ENCODE assay signal across 7 mouse cellular contexts in the genomic region with DNA sequence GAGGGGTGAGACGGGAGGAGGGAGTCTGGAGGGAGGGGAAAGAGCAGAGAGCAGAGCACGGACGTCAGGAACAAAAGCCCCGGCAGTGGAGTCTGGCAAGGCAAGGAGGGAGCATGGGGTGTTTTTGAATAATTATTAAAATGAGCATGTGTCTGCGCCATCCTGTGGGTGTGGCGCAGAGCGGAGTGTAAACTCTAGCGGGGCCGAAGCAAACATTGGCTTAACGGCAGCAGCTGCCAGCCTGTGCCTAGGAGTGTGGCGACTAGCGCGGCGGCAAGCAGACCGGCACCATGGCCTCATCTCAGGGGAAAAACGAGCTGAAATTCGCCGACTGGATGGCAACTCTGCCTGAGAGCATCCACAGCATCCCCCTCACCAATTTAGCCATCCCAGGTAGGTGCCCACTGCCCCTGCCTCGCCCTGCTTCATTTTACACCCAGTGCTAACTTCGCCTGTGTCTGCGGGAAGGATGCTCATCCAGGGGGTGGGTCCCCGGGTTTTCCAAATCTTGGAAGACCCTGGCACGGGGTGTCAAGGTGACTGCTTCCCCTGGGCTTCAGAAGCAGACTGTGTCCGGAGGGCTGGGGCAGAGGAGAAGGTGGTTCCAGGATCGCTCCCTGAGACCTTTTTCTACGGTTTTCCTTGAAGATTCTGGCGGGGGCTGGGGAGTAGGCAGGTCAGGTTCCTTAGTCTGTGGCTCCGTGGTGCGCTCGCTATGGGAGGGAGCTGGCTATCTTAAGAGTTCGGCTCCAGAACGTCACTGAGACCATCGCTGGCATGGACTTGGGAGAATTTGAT. TPM values are rescaled to one million over a fixed set of nuclear protein-coding genes. Genes with fewer than 3 reads are reported as not detected.
A peak's percentile ranks its signal among the peaks of the same experiment; 100 is the strongest.
DNase-seq lines count a peak whose midpoint lies in the region; ATAC-seq and TF ChIP-seq lines count a peak whose summit lies in the region.

A gene (plus strand): TSS at position 69 of the 798 bp plus-strand sequence.

- H3K4me3 ChIP-seq in ES-E14 (ENCODE audit: insufficient read depth in 1 of 2, low read depth in 1 of 2, low read length in 2 of 2, poor library complexity in 1 of 2, severe bottlenecking in 1 of 2) = peak within 1 kb of the TSS; percentile 63 to 67
- peak within 1 kb of the TSS; percentile 41 for H3K4me3 ChIP-seq in embryonic facial prominence, embryonic 15.5 days (replicated peaks)
- peak within 1 kb of the TSS; percentile 38 for H3K4me3 ChIP-seq in intestine, embryonic 16.5 days (ENCODE audit: low read length)

- H3K27ac ChIP-seq in ES-E14 (ENCODE audit: insufficient read depth, low read depth, low read length, poor library complexity, severe bottlenecking) = no peak within 1 kb of the TSS
- H3K27ac ChIP-seq in embryonic facial prominence, embryonic 15.5 days (replicated peaks) = no peak within 1 kb of the TSS
- H3K27ac ChIP-seq in intestine, embryonic 16.5 days (ENCODE audit: low read length) = no peak within 1 kb of the TSS

- H3K4me1 ChIP-seq in ES-E14 (ENCODE audit: control insufficient read depth in 2 of 2, insufficient read depth in 2 of 2, low read length in 2 of 2, poor library complexity in 1 of 2) = peaks cover 2% of the 10 kb centered on the region in 2 experiments; a peak in 1 of 4 replicates
- peaks cover 9% of the 10 kb centered on the region; the same call in 1 of the 2 replicates for H3K4me1 ChIP-seq in embryonic facial prominence, embryonic 15.5 days
- H3K4me1 ChIP-seq in intestine, embryonic 16.5 days (ENCODE audit: control insufficient read depth, insufficient read depth, low read length) = peaks cover 5% of the 10 kb centered on the region

- in situ Hi-C loops in ES-E14 (cut with MboI; ENCODE audit: low sequenced_read_pairs in 2 of 2, unreplicated experiment in 2 of 2) = no loop called here

- H3K4me2 ChIP-seq in embryonic facial prominence, embryonic 15.5 days (replicated peaks) = peak within 1 kb of the TSS; percentile 71
- peak within 1 kb of the TSS; percentile 59 for H3K4me2 ChIP-seq in intestine, embryonic 16.5 days (ENCODE audit: low read depth, low read length)

- peak; percentile 21 for DNase-seq in ES-E14 (ENCODE audit: low read depth, low spot score)
- DNase-seq in adrenal gland, postnatal 36 days = peak; percentile 9 to 16
- DNase-seq in left cerebral cortex, postnatal 14 days (ENCODE audit: low spot score in 2 of 2) = peak; percentile 22 to 38
- peak; percentile 59 for DNase-seq in neural tube, embryonic 10.5 days (ENCODE audit: extremely low spot score, low spot score)
- no peak for DNase-seq in c-Kit-positive CD71-positive TER-119-positive erythroid progenitor cells, embryonic 14.5 days (ENCODE audit: low spot score)

- peak; percentile 75; the same call in 1 of the 2 replicates for ATAC-seq in embryonic facial prominence, embryonic 15.5 days (ENCODE audit: insufficient number of reproducible peaks, low FRiP score, low TSS enrichment, low read depth)
- peak; percentile 68; the same call in 1 of the 2 replicates for ATAC-seq in intestine, embryonic 16.5 days

- no peaks in the 10 kb centered on the region for H3K9me3 ChIP-seq in ES-E14 (ENCODE audit: control insufficient read depth, insufficient read depth, low read depth, low read length)
- H3K9me3 ChIP-seq in embryonic facial prominence, embryonic 15.5 days (replicated peaks) = no peaks in the 10 kb centered on the region
- H3K9me3 ChIP-seq in intestine, embryonic 16.5 days (ENCODE audit: control insufficient read depth, low read length) = no peaks in the 10 kb centered on the region

- no peaks in the 10 kb centered on the region for H3K36me3 ChIP-seq in ES-E14 (ENCODE audit: control insufficient read depth, insufficient read depth, low read length, poor library complexity, severe bottlenecking)
- no peaks in the 10 kb centered on the region for H3K36me3 ChIP-seq in embryonic facial prominence, embryonic 15.5 days
- H3K36me3 ChIP-seq in intestine, embryonic 16.5 days (ENCODE audit: control insufficient read depth, insufficient read depth, low read length) = no peaks in the 10 kb centered on the region

- H3K9ac ChIP-seq in ES-E14 (ENCODE audit: insufficient read depth, low read depth, low read length, poor library complexity, severe bottlenecking) = peak within 1 kb of the TSS; percentile 7; the same call in 1 of the 2 replicates
- 0 out of 2 replicates have a peak within 1 kb of the TSS, but pooled peaks have one; percentile 2 for H3K9ac ChIP-seq in embryonic facial prominence, embryonic 15.5 days
- peak within 1 kb of the TSS; percentile 24; the same call in 1 of the 2 replicates for H3K9ac ChIP-seq in intestine, embryonic 16.5 days (ENCODE audit: low read depth, low read length)

- WGBS in embryonic facial prominence, embryonic 15.5 days = under 1% methylated on average over 33 of the region's 33 CpGs
- WGBS in intestine, embryonic 16.5 days = under 1% methylated on average over 33 of the region's 33 CpGs

- intact Hi-C loops in left cerebral cortex, postnatal 14 days (cut with DNase I) = loop anchor here (10.0 kb wide), 1 partner anchor 689 kb away; a partner anchor contains a TSS

- peaks cover 17% of the 10 kb centered on the region for H3K27me3 ChIP-seq in embryonic facial prominence, embryonic 15.5 days
- H3K27me3 ChIP-seq in intestine, embryonic 16.5 days (replicated peaks; ENCODE audit: control insufficient read depth, insufficient read depth, low read length) = peaks cover 8% of the 10 kb centered on the region; the same call in 1 of the 2 replicates

TF ChIP-seq in ES-E14, 5 proteins besides CTCF, POLR2A, EP300 and RAD21:
- TF ChIP-seq ZNF384 (IDR thresholded peaks at IDR 0.05; ENCODE audit: low read depth, low read length) (no peak), HCFC1 (IDR thresholded peaks at IDR 0.05; ENCODE audit: borderline replicate concordance, insufficient read depth, low read length) (no peak), CHD2 (IDR thresholded peaks at IDR 0.05; ENCODE audit: low read depth, low read length) (no peak), ZC3H11A (IDR thresholded peaks at IDR 0.05; ENCODE audit: borderline replicate concordance, low read depth, low read length) (no peak), MAFK (IDR thresholded peaks at IDR 0.05; ENCODE audit: insufficient read depth, low read depth, low read length) (no peak)

RNA-seq across cellular contexts. Expression of the gene that starts here (rescaled TPM):
- total RNA-seq in ES-E14 (2012; rRNA removed) = 0.22 and 0.42 TPM in 2 replicates
- total RNA-seq in adrenal gland, postnatal 36 days (2021) = 1 to 10 TPM; 1.8 to 2.2 TPM
- 1.8 and 3.0 TPM in 2 replicates for polyA plus RNA-seq in embryonic facial prominence, embryonic 15.5 days (2015; fragmentation: Nextera tagmentation; extraction: Ambion mirVana)
- 2.0 TPM in 2 replicates for polyA plus RNA-seq in intestine, embryonic 16.5 days (2015; fragmentation: Nextera tagmentation; extraction: Ambion mirVana)
- total RNA-seq in left cerebral cortex, postnatal 14 days (2021) = 10 to 100 TPM; 30.8 to 36.1 TPM

Comparison
In these comparisons a context has a peak if more than half of its experiments do, and no peak if none do; other contexts are left out.
1. RNA of the gene that starts here (total RNA-seq): 30.8 to 36.1 TPM in left cerebral cortex, postnatal 14 days; 1.8 to 2.2 TPM in adrenal gland, postnatal 36 days and 0.22 to 0.42 TPM in ES-E14; every median in the first group is over 4 times any median in the second.
2. Peak in DNase-seq, H3K4me3 ChIP-seq and H3K9ac ChIP-seq in ES-E14; RNA of the gene not detected or under 1 TPM.
3. Peak in every context shown above with its lines, with median percentiles within 50 percentile points of each other: H3K4me3 ChIP-seq and H3K9ac ChIP-seq.